Mouse (Mus musculus): ENCODE data around the gene Slc25a13.

The Slc25a13 gene

GRCm38 (mm10) chr6:6027664-6028063 is 189.3 kb downstream of the Slc25a13 start:
- DNase-seq (ENCODE audit: low read depth) = no peak

GRCm38 (mm10) chr6:6023976-6024375 is 193.0 kb downstream of the Slc25a13 start:
- no peak for DNase-seq (ENCODE audit: low read depth)

- no peak for DNase-seq (ENCODE audit: low read depth)
These were observed 200.0 kb downstream of the Slc25a13 start for GRCm38 (mm10) chr6:6016931-6017330.

GRCm38 (mm10) chr6:6015616-6016015 is 201.4 kb downstream of the Slc25a13 start:
- DNase-seq (ENCODE audit: low read depth) = no peak

GRCm38 (mm10) chr6:6011364-6011763 is 205.6 kb downstream of the Slc25a13 start:
- no peak for DNase-seq (ENCODE audit: low read depth)

- peak; percentile 34 for DNase-seq (ENCODE audit: low read depth)
These were observed 211.1 kb downstream of the Slc25a13 start for GRCm38 (mm10) chr6:6005762-6006431.

- peak; percentile 11 for DNase-seq (ENCODE audit: low read depth)
These were observed 212.1 kb downstream of the Slc25a13 start for GRCm38 (mm10) chr6:6004756-6005485.

GRCm38 (mm10) chr6:6002061-6002460 is 214.9 kb downstream of the Slc25a13 start:
- DNase-seq (ENCODE audit: low read depth) = no peak

GRCm38 (mm10) chr6:5997535-5997934 is 219.4 kb downstream of the Slc25a13 start:
- DNase-seq (ENCODE audit: low read depth) = no peak

GRCm38 (mm10) chr6:5993056-5993455 is 223.9 kb downstream of the Slc25a13 start:
- DNase-seq (ENCODE audit: low read depth) = no peak

- peak; percentile 58 for DNase-seq (ENCODE audit: low read depth)
These were observed 224.9 kb downstream of the Slc25a13 start for GRCm38 (mm10) chr6:5991817-5992755.

GRCm38 (mm10) chr6:5991243-5991642 is 225.7 kb downstream of the Slc25a13 start:
- DNase-seq (ENCODE audit: low read depth) = no peak
